Mouse (Mus musculus) midbrain, embryonic 14.5 days (tissue): ENCODE data around the gene Dytn. TPM values are rescaled to one million over a fixed set of nuclear protein-coding genes. Genes with fewer than 3 reads are reported as not detected.

Source experiments
- ATAC-seq: fragments of 200-750 bp; cut with Nextera tagmentation; 2 replicates; pipeline ENCODE4 v1.8.0; 2017; ENCODE audit warnings: moderate number of reproducible peaks, moderate library complexity; ENCODE audit not compliant: low FRiP score, low TSS enrichment
- DNase-seq: peaks from one replicate; pipeline ENCODE4 v3.0.0-alpha.2; 2015
- H3K27ac ChIP-seq: fragments of 300-500 bp; sonication (generic); replicated peaks from 2 replicates; pipeline ENCODE4 v1.5.1; 2014; ENCODE audit warnings: mild to moderate bottlenecking, low read depth, low read length, moderate library complexity
- H3K27me3 ChIP-seq: fragments of 300-500 bp; sonication (generic); 2 replicates; pipeline ENCODE4 v1.6.1; 2014; ENCODE audit warnings: low read length, control low read depth, mixed read lengths; ENCODE audit not compliant: control insufficient read depth, insufficient read depth
- H3K36me3 ChIP-seq: fragments of 300-500 bp; sonication (generic); 2 replicates; pipeline ENCODE4 v1.6.1; 2014; ENCODE audit warnings: low read length, control low read depth; ENCODE audit not compliant: control insufficient read depth, insufficient read depth
- H3K4me1 ChIP-seq: fragments of 300-500 bp; sonication (generic); 2 replicates; pipeline ENCODE4 v1.6.1; 2014; ENCODE audit warnings: mild to moderate bottlenecking, antibody characterized with exemption, low read length, control low read depth; ENCODE audit not compliant: control insufficient read depth, insufficient read depth
- H3K4me2 ChIP-seq: fragments of 300-500 bp; sonication (generic); 2 replicates; pipeline ENCODE4 v1.6.1; 2014; ENCODE audit warnings: mild to moderate bottlenecking, low read length, moderate library complexity
- H3K4me3 ChIP-seq: fragments of 300-500 bp; sonication (generic); replicated peaks from 2 replicates; pipeline ENCODE4 v1.5.1; 2014; ENCODE audit warnings: low read depth, low read length
- H3K9ac ChIP-seq: fragments of 300-500 bp; sonication (generic); replicated peaks from 2 replicates; pipeline ENCODE4 v1.6.1; 2014; ENCODE audit warnings: mild to moderate bottlenecking, low read length, moderate library complexity
- H3K9me3 ChIP-seq: fragments of 300-500 bp; sonication (generic); 2 replicates; pipeline ENCODE4 v1.6.1; 2016; ENCODE audit warnings: low read length, control low read depth, mixed read lengths; ENCODE audit not compliant: control insufficient read depth
- WGBS: fragments of 180-500 bp; shearing (Covaris S2); extraction: QIAGEN DNeasy Blood & Tissue Kit; methylation state at CpG from one replicate; pipeline ENCODE4 v1.1.7; 2014; 5-methylcytosine and 5-hydroxymethylcytosine counted together
- polyA plus RNA-seq: library from polyadenylated mRNA; unstranded; fragments of >200 nt; fragmentation: Nextera tagmentation; extraction: Ambion mirVana; gene quantifications from 2 replicates; pipeline ENCODE4 v1.2.1, GENCODE M21; 2014

The Dytn gene
- polyA plus RNA-seq, 1 experiment from 2014 or later: not detected

DNA sequence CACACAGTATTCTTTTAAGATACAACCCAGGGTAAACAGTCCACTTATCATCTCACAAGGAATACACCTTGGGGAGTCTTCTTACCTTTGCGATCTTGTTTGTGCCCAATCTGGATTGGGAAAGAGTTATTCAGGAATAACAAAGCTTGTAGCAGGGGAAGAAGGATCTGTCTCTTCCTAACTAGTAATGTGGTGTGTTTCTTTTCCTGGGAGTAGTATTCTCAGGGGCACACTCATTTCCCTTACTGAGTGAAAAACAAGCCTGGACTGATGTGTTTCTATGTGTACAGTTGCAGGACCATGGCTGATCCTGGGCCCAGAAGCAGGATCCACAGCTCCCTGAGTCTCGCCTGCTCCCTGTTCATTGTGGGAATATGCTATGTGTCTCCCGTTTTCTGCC is 71.1 kb downstream of the Dytn start, which contains the start of gene Gm39653:
Gene Gm39653, plus strand, starts transcription at position 301 of the 400 bp plus-strand sequence.
- WGBS: 85% methylated on average over 3 of the region's 3 CpGs
- H3K27me3 ChIP-seq: no peaks in the 10 kb centered on the region
- no peak within 1 kb of the TSS for H3K9ac ChIP-seq
- no peaks in the 10 kb centered on the region for H3K36me3 ChIP-seq
- ATAC-seq: no peak
- H3K4me2 ChIP-seq: no peak within 1 kb of the TSS
- H3K27ac ChIP-seq: no peak within 1 kb of the TSS
- no peak for DNase-seq
- H3K4me1 ChIP-seq: no peaks in the 10 kb centered on the region
- H3K4me3 ChIP-seq: no peak within 1 kb of the TSS
- H3K9me3 ChIP-seq: no peaks in the 10 kb centered on the region

DNA sequence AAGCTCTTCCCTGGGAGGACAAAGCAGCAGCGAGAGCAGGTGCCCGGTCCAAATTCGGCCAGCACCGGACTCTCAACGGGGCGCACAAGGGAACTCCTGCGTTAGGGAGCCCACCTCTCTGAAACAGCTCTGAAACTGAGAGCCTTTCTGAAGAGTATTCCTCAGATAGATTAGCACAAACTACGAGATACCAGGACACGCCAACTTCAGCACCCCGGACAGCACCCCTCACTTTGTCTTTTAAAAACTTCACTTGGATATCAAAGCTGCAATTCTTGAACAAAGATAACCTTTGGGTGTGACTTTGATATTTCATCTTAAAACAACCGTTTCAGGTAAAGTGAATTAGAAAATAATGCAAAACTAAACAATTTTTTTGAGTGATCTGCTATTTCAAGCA is 72.1 kb downstream of the Dytn start:
- Histone ChIP-seq H3K27ac (no peak overlapping the region), H3K9ac (no peak overlapping the region), H3K9me3 (0 out of 2 replicates have a peak, but pooled peaks cover 3% of the 10 kb centered on the region), H3K36me3 (no peaks in the 10 kb centered on the region), H3K4me1 (no peaks in the 10 kb centered on the region), H3K27me3 (no peaks in the 10 kb centered on the region), H3K4me2 (peak overlapping the region; percentile 42), H3K4me3 (peak overlapping the region; percentile 12; the same call in 1 of the 2 replicates)
- DNase-seq: peak; percentile 56
- 2% methylated on average over 11 of the region's 11 CpGs for WGBS
- no peak for ATAC-seq

DNA sequence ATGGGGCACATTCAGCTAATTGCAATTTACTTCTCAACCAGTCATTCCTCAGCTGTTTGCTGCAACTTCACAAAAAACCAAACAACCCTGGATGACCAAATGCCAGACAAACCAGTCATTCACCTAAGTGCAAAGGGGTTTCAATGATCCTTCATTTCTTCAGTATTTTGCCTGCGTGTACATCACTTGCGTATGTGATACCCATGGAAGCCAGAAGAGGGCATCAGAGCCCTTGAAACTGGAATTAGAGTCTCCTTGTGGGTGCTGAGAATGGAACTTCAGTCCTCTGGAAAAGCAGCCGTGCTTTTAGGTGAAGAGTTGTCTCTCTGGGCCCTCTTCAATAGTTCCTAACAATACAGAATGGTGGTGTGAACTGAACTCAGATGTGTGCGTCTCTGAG is 77.1 kb downstream of the Dytn start:
- Histone ChIP-seq H3K4me2 (no peak overlapping the region), H3K4me3 (no peak overlapping the region), H3K9ac (no peak overlapping the region), H3K36me3 (no peaks in the 10 kb centered on the region), H3K27me3 (no peaks in the 10 kb centered on the region), H3K4me1 (no peaks in the 10 kb centered on the region), H3K9me3 (0 out of 2 replicates have a peak, but pooled peaks cover 3% of the 10 kb centered on the region), H3K27ac (no peak overlapping the region)
- no peak for DNase-seq
- no peak for ATAC-seq
- 90% methylated on average over 4 of the region's 4 CpGs for WGBS

GRCm38 (mm10) chr1:63603870-63604500 is 82.7 kb downstream of the Dytn start:
- 54% methylated on average over 3 of the region's 3 CpGs for WGBS

GRCm38 (mm10) chr1:63586869-63587268 is 99.9 kb downstream of the Dytn start:
- Histone ChIP-seq H3K36me3 (no peaks in the 10 kb centered on the region), H3K9ac (no peak overlapping the region), H3K27ac (no peak overlapping the region; the same call in 1 of the 2 replicates), H3K27me3 (no peaks in the 10 kb centered on the region), H3K9me3 (no peaks in the 10 kb centered on the region), H3K4me1 (0 out of 2 replicates have a peak, but pooled peaks cover 5% of the 10 kb centered on the region), H3K4me3 (no peak overlapping the region), H3K4me2 (no peak overlapping the region)
- WGBS: 38% methylated on average over 7 of the region's 7 CpGs
- DNase-seq (peak; percentile 52), ATAC-seq (no peak)

More at GRCm38 (mm10) chr1:63603870-63604500, 82.7 kb downstream of the Dytn start:
- Histone ChIP-seq H3K4me2 (no peak overlapping the region), H3K9me3 (no peaks in the 10 kb centered on the region), H3K27ac (no peak overlapping the region), H3K27me3 (no peaks in the 10 kb centered on the region), H3K9ac (no peak overlapping the region), H3K36me3 (no peaks in the 10 kb centered on the region), H3K4me3 (no peak overlapping the region), H3K4me1 (no peaks in the 10 kb centered on the region)
- DNase-seq (no peak), ATAC-seq (no peak)

DNA sequence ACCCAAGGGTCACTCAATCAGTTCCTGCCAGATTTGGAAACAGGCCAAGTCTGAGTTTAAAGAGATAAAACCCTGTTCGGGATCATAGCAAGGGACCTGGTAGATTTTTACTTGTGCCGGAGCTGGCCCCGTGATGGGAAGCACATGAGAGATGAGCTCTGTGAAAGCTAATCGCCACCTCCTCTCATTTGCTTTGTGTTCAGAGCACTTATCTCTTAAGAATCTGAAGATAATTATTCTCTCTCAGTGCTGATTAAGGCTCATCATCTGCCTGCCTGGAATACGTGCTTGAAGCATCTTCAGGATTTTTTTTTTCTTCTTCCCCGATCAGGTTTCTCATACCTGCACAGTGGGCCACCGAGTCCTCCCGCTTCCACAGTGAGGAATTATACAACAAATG is 107.6 kb downstream of the Dytn start:
- ATAC-seq: no peak

DNA sequence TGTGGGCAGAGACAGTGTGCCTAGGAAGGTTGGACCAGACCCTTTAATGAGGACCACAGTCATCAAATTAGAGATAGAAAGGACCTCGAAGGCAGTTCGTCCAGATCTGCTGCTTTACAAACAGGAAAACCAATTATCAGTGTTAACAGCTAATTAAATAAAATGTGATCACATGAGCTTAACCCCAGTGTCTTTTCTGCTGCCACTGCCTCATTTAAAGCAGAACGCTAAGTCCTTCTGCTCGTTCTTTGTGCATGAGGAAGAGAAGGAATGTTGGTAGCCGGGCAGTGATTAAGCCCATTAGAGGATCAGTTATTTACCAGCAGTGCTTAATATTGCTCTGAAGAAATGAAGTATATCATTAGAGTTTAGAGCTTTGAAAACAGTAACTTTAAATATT is 109.9 kb downstream of the Dytn start:
- Histone ChIP-seq H3K36me3 (no peaks in the 10 kb centered on the region), H3K4me3 (no peak overlapping the region), H3K27ac (no peak overlapping the region), H3K9ac (no peak overlapping the region), H3K4me1 (peaks cover 24% of the 10 kb centered on the region), H3K9me3 (no peaks in the 10 kb centered on the region), H3K4me2 (no peak overlapping the region), H3K27me3 (no peaks in the 10 kb centered on the region)
- no peak for ATAC-seq
- WGBS: 43% methylated on average over 5 of the region's 5 CpGs
- DNase-seq: no peak

More for the DNA sequence above, 107.6 kb downstream of the Dytn start:
- Histone ChIP-seq H3K27ac (no peak overlapping the region), H3K4me2 (no peak overlapping the region), H3K4me1 (peaks cover 2% of the 10 kb centered on the region), H3K36me3 (no peaks in the 10 kb centered on the region), H3K9me3 (no peaks in the 10 kb centered on the region), H3K9ac (no peak overlapping the region), H3K27me3 (no peaks in the 10 kb centered on the region), H3K4me3 (no peak overlapping the region)
- WGBS: 82% methylated on average over 8 of the region's 8 CpGs
- peak; percentile 29 for DNase-seq

DNA sequence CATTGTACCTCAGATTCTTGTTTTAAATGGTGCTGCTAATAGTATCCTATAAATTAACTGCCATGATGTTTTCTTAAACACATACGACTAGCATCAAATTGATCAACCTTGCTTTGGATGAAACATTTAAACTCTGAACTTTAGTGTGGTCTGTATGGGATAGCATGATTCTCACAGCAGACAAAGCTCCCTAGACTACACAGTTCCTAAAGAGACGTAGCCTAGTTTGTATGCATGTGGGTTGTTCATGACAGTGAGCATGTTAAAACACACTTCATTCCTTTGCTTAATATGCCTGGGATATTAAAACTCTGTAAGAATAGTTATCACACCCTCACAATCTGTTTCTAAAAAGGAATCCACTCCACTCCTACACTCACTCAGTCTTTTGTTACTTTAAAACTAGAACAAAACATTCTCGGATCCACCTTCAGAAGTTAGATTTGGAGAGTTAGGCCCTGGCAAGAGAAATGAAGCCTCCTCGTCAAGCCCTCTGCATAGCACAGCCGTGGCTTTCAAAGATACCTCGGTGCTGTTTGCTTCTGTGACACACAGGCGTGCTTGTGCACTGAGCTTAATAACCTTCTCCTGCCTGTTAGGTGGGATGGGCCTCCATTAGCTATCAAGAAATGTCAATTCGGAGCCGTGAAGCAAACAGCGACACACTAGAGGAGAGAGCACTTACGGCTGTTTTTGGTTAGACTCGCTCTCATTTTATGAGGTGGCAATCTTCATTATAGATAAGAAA is 112.7 kb downstream of the Dytn start:
- Histone ChIP-seq H3K4me2 (0 out of 2 replicates have a peak overlapping the region, but pooled peaks have one; percentile 9), H3K36me3 (no peaks in the 10 kb centered on the region), H3K9me3 (no peaks in the 10 kb centered on the region), H3K4me1 (peaks cover 24% of the 10 kb centered on the region), H3K27ac (peak overlapping the region; percentile 71), H3K27me3 (no peaks in the 10 kb centered on the region), H3K4me3 (no peak overlapping the region), H3K9ac (no peak overlapping the region)
- ATAC-seq (peak; percentile 27; the same call in 1 of the 2 replicates), DNase-seq (peak; percentile 41)
- WGBS: 42% methylated on average over 12 of the region's 12 CpGs
